Mouse (Mus musculus): Measurements from ENCODE around the gene Gatm.

Gatm gene

GRCm38 (mm10) chr2:122611654-122611973, 511 bp upstream of the Gatm start:
- DNase-seq (ENCODE audit: low spot score in 2 of 2), result no peak

- DNase-seq (ENCODE audit: low spot score in 2 of 2), result no peak
These were observed 2.3 kb downstream of the Gatm start for GRCm38 (mm10) chr2:122608820-122609219.

- no peak for DNase-seq (ENCODE audit: low spot score in 2 of 2)
These were observed 5.3 kb downstream of the Gatm start for GRCm38 (mm10) chr2:122605829-122606228.

- DNase-seq (ENCODE audit: low spot score in 2 of 2), result no peak
These were observed 9.7 kb downstream of the Gatm start for GRCm38 (mm10) chr2:122601354-122601753.

GRCm38 (mm10) chr2:122599736-122600135, 11.4 kb downstream of the Gatm start:
- DNase-seq (ENCODE audit: low spot score in 2 of 2), result no peak

- DNase-seq (ENCODE audit: low spot score in 2 of 2), result no peak
These were observed 15.6 kb downstream of the Gatm start for GRCm38 (mm10) chr2:122595461-122595860.

GRCm38 (mm10) chr2:122591213-122591612, 19.9 kb downstream of the Gatm start:
- DNase-seq (ENCODE audit: low spot score in 2 of 2), result no peak

- no peak for DNase-seq (ENCODE audit: low spot score in 2 of 2)
These were observed 20.8 kb downstream of the Gatm start for GRCm38 (mm10) chr2:122590351-122590750.

- DNase-seq (ENCODE audit: low spot score in 2 of 2), result no peak
These were observed 23.1 kb downstream of the Gatm start for GRCm38 (mm10) chr2:122587861-122588519.

- no peak for DNase-seq (ENCODE audit: low spot score in 2 of 2)
These were observed 24.8 kb downstream of the Gatm start for GRCm38 (mm10) chr2:122586258-122586657.

GRCm38 (mm10) chr2:122582324-122582723, 28.8 kb downstream of the Gatm start:
- no peak for DNase-seq (ENCODE audit: low spot score in 2 of 2)

- peak in 1 of 2 experiments; percentile 11 for DNase-seq (ENCODE audit: low spot score in 2 of 2)
These were observed 29.6 kb downstream of the Gatm start for GRCm38 (mm10) chr2:122581361-122582017.

GRCm38 (mm10) chr2:122580426-122580825, 30.7 kb downstream of the Gatm start:
- no peak for DNase-seq (ENCODE audit: low spot score in 2 of 2)

- DNase-seq (ENCODE audit: low spot score in 2 of 2), result no peak
These were observed 33.8 kb downstream of the Gatm start for GRCm38 (mm10) chr2:122577316-122577715.

GRCm38 (mm10) chr2:122576295-122576694, 34.8 kb downstream of the Gatm start:
- DNase-seq (ENCODE audit: low spot score in 2 of 2), result no peak

- peak in 1 of 2 experiments; percentile 13 for DNase-seq (ENCODE audit: low spot score in 2 of 2)
These were observed 35.6 kb downstream of the Gatm start for GRCm38 (mm10) chr2:122575470-122575869.

- no peak for DNase-seq (ENCODE audit: low spot score in 2 of 2)
These were observed 38.7 kb downstream of the Gatm start for GRCm38 (mm10) chr2:122572438-122572837.

GRCm38 (mm10) chr2:122571326-122571725, 39.8 kb downstream of the Gatm start:
- no peak for DNase-seq (ENCODE audit: low spot score in 2 of 2)

- no peak for DNase-seq (ENCODE audit: low spot score in 2 of 2)
These were observed 40.7 kb downstream of the Gatm start for GRCm38 (mm10) chr2:122570430-122570829.

GRCm38 (mm10) chr2:122569439-122569838, 41.7 kb downstream of the Gatm start:
- DNase-seq (ENCODE audit: low spot score in 2 of 2), result peak; percentile 35 to 54

GRCm38 (mm10) chr2:122562251-122562650, 48.9 kb downstream of the Gatm start:
- DNase-seq (ENCODE audit: low spot score in 2 of 2), result no peak

GRCm38 (mm10) chr2:122561221-122561620, 49.9 kb downstream of the Gatm start:
- no peak for DNase-seq (ENCODE audit: low spot score in 2 of 2)

- peak in 1 of 2 experiments; percentile 36 for DNase-seq (ENCODE audit: low spot score in 2 of 2)
These were observed 52.8 kb downstream of the Gatm start for GRCm38 (mm10) chr2:122558317-122558716.
